Mouse (Mus musculus) cortical plate, adult 2 months (tissue): ENCODE data around the gene Akap10.
A peak's percentile ranks its signal among the peaks of the same experiment; 100 is the strongest.

Experiments
- CTCF ChIP-seq: fragments of 200-500 bp; IDR thresholded peaks from 2 replicates; pipeline ENCODE4 v1.5.1; 2011; ENCODE audit warnings: mild to moderate bottlenecking, control low read depth, low read length; ENCODE audit not compliant: insufficient read depth; ENCODE audit errors: extremely low read depth
- POLR2A ChIP-seq: fragments of 200-500 bp; IDR thresholded peaks from 2 replicates; pipeline ENCODE4 v1.6.1; 2011; ENCODE audit warnings: mild to moderate bottlenecking, low read length, control low read depth; ENCODE audit not compliant: insufficient read depth; ENCODE audit errors: extremely low read depth

GRCm38 (mm10) chr11:61854211-61854987 is 75.7 kb downstream of the Akap10 start:
- TF ChIP-seq CTCF (no peak; the same call in 1 of the 2 replicates), POLR2A (peak; percentile 78; the same call in 1 of the 2 replicates)
